Mouse (Mus musculus) cerebellum, adult 2 months (tissue): Measurements from ENCODE around the gene Cntnap5a. TPM values are rescaled to one million over a fixed set of nuclear protein-coding genes. Genes with fewer than 3 reads are reported as not detected.

Source experiments
- DNase-seq, 2 experiments: peaks; one replicate each; pipeline ENCODE4 v3.0.0; 2021
- H3K27ac ChIP-seq: fragments of 200-500 bp; 2 replicates; pipeline ENCODE4 v1.5.1; 2012; ENCODE audit warnings: low read length, control low read depth, inconsistent platforms; ENCODE audit not compliant: insufficient read depth
- H3K27me3 ChIP-seq: fragments of 200-500 bp; 2 replicates; pipeline ENCODE4 v1.6.1; 2012; ENCODE audit warnings: inconsistent platforms, mild to moderate bottlenecking, low read length, moderate library complexity; ENCODE audit not compliant: control insufficient read depth, insufficient read depth
- H3K4me1 ChIP-seq: fragments of 200-500 bp; 2 replicates; pipeline ENCODE4 v1.6.1; 2011; ENCODE audit warnings: low read length; ENCODE audit not compliant: control insufficient read depth, insufficient read depth
- H3K4me3 ChIP-seq: fragments of 200-500 bp; replicated peaks from 2 replicates; pipeline ENCODE3; 2011; ENCODE audit warnings: mild to moderate bottlenecking, low read depth, low read length, control low read depth; ENCODE audit not compliant: insufficient read depth
- CTCF ChIP-seq: fragments of 200-500 bp; IDR thresholded peaks from 2 replicates; pipeline ENCODE4 v1.5.1; 2011; ENCODE audit warnings: low read depth, mild to moderate bottlenecking, control low read depth, low read length, moderate library complexity, borderline replicate concordance; ENCODE audit not compliant: insufficient read depth
- POLR2A ChIP-seq: fragments of 200-500 bp; IDR thresholded peaks from 2 replicates; pipeline ENCODE4 v1.6.1; 2011; ENCODE audit warnings: low read length, control low read depth, borderline replicate concordance; ENCODE audit not compliant: insufficient read depth
- WGBS: fragments of 180-500 bp; shearing (Covaris S2); methylation state at CpG from one replicate; pipeline ENCODE4 v1.1.7; 2018; 5-methylcytosine and 5-hydroxymethylcytosine counted together
- polyA plus RNA-seq: library from polyadenylated mRNA; depleted of rRNA; stranded (reverse); fragments of >200 nt; gene quantifications from 2 replicates; pipeline ENCODE4 v1.2.3, GENCODE M21; 2012

Cntnap5a gene
- polyA plus RNA-seq, 1 experiment, result 4.8 TPM

GRCm38 (mm10) chr1:115964993-115965575 lies 280.5 kb downstream of the Cntnap5a start:
- 58% methylated on average over 4 of the region's 4 CpGs for WGBS
- Histone ChIP-seq H3K4me1 (no peaks in the 10 kb centered on the region), H3K27ac (no peak overlapping the region), H3K27me3 (no peaks in the 10 kb centered on the region), H3K4me3 (no peak overlapping the region)
- no peak for DNase-seq
- TF ChIP-seq CTCF (no peak), POLR2A (no peak)

GRCm38 (mm10) chr1:115990204-115990603 lies 305.6 kb downstream of the Cntnap5a start:
- no peaks in the 10 kb centered on the region for H3K4me1 ChIP-seq
- H3K27ac ChIP-seq, result no peak overlapping the region
- no peak for DNase-seq
- H3K4me3 ChIP-seq, result no peak overlapping the region
- TF ChIP-seq POLR2A (no peak), CTCF (no peak)
- H3K27me3 ChIP-seq, result no peaks in the 10 kb centered on the region
- 67% methylated on average over 1 of the region's 1 CpGs for WGBS

DNA sequence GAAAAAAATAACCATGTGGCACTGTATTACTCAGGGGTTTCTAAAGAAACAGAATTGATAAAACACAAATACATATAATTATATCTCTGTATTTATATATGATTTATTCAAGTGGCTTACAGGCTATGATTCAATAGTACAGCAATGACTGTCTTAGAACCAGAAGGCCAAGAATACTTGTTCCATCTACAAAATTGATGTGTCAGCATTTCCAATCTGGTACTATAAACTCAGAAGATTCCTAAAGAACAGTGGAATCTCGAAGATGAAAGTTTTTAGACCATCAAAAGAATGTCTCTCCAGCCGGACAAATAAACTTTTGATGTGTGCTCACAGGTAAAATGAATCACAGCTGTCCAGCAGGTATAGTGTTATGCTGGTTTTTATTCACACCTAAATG lies 331.2 kb downstream of the Cntnap5a start:
- DNase-seq, result no peak
- no peak for TF ChIP-seq POLR2A
- no peak for TF ChIP-seq CTCF
- Histone ChIP-seq H3K4me1 (no peaks in the 10 kb centered on the region), H3K27me3 (no peaks in the 10 kb centered on the region), H3K27ac (no peak overlapping the region), H3K4me3 (no peak overlapping the region)
- WGBS, result 70% methylated on average over 2 of the region's 2 CpGs

DNA sequence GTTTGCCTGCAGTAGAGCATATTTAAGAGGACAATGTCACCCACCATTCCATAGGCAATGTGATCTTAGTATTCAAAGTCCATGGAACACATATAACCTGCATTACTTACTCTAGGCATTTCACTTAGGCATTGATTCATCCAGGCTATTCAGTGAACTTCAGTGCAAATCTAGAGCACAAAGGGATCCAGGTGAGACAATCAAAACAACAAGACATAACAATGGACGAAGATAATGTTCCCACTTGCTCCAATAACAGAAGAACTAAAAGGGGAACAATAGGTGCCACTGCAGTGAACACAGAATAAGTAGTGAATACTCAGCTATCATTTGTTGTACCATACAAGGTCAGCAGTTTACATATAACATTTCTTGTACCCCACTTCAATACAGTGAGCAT lies 345.1 kb downstream of the Cntnap5a start:
- WGBS, result 100% methylated on average over 1 of the region's 1 CpGs
- Histone ChIP-seq H3K4me3 (no peak overlapping the region), H3K4me1 (no peaks in the 10 kb centered on the region), H3K27ac (no peak overlapping the region), H3K27me3 (no peaks in the 10 kb centered on the region)
- no peak for DNase-seq
- TF ChIP-seq CTCF (no peak), POLR2A (no peak)

- WGBS, result 30% methylated on average over 1 of the region's 1 CpGs
- Histone ChIP-seq H3K4me1 (no peaks in the 10 kb centered on the region), H3K27me3 (no peaks in the 10 kb centered on the region), H3K27ac (no peak overlapping the region), H3K4me3 (no peak overlapping the region)
- TF ChIP-seq POLR2A (no peak), CTCF (no peak)
- no peak for DNase-seq
Measured at GRCm38 (mm10) chr1:116035897-116036296, 351.3 kb downstream of the Cntnap5a start.

DNA sequence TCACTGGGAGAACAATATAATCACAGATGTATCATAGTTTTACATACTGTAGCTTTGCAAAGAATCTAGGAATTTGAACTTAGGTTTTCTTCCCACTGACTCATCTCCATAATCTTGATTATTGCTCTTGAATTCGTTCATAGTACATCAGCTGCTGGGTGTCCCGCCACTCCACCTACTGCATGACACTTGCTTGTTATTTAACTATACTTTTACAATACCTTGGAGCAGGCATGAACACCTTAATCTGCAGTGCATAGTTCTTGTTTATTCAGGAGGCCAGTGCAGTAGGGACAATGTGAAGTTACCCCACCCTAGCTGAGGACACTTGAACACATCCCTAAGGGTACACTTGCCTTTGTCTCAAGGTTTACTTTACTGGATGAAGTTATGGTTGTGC lies 352.3 kb downstream of the Cntnap5a start:
- no peak overlapping the region for H3K27ac ChIP-seq
- TF ChIP-seq POLR2A (no peak), CTCF (no peak)
- no peak overlapping the region for H3K4me3 ChIP-seq
- H3K4me1 ChIP-seq, result no peaks in the 10 kb centered on the region
- 88% methylated on average over 2 of the region's 2 CpGs for WGBS
- DNase-seq, result no peak
- H3K27me3 ChIP-seq, result no peaks in the 10 kb centered on the region

DNA sequence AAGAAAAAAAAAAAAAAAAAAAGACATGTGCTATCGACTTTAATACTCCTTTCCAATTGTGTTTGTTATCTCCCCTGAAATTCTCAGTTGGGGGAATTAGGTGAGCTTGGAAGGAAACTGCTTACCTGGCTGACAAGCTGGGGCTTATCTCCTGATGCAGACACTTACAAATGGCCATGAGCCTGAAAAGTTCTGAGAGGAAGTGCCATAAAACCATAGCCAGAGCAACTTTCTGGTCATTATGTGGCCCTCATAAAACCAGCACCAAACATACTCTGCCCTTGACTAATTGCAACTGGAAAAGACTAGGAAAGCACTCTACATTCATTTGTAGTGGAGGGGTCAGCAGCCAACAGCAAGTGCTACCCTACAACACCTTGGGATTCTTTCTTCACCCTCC lies 359.5 kb downstream of the Cntnap5a start:
- TF ChIP-seq POLR2A (no peak), CTCF (no peak)
- Histone ChIP-seq H3K4me3 (no peak overlapping the region), H3K27ac (no peak overlapping the region), H3K4me1 (no peaks in the 10 kb centered on the region; the same call in 1 of the 2 replicates), H3K27me3 (no peaks in the 10 kb centered on the region)
- WGBS, result 82% methylated on average over 1 of the region's 1 CpGs
- DNase-seq, result no peak

DNA sequence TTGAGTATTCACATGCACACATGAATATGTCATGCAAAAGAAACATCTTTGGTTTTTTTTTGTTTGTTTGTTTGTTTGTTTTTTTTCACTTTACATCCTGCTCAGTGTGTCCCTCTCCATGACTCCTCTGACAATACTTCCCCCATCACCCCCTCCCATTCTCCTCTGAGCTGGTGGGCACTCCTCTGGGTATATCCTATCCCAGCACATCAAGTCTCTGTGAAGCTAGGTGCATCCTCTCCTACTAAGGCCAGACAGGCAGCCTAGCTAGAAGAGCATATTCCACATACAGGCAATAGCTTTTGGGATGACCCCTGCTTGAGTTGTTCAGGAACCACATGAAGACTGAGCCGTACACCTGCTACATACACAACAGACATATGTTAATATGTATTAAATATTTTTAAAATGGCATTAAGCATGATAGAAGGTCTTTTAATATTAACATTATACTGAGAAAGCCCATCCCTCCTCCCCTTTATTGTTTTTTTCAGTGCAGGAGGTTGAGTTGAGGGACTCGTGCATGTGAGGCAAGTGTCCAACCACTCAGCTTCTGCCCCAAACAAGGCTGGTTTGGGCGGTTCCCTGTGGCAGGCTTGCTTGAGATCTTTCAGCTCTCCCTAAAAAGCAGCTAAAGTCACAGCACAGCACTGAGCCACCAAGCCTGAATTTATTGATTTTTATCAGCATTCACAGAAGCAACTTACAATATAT lies 422.6 kb downstream of the Cntnap5a start:
- WGBS, result 73% methylated on average over 3 of the region's 3 CpGs
- H3K27me3 ChIP-seq, result no peaks in the 10 kb centered on the region
- H3K4me1 ChIP-seq, result no peaks in the 10 kb centered on the region
- H3K27ac ChIP-seq, result no peak overlapping the region
- TF ChIP-seq POLR2A, result no peak
- no peak for TF ChIP-seq CTCF
- no peak for DNase-seq
- no peak overlapping the region for H3K4me3 ChIP-seq

- no peak for TF ChIP-seq POLR2A
- no peak for TF ChIP-seq CTCF
- no peak for DNase-seq
- no peak overlapping the region for H3K27ac ChIP-seq
- no peaks in the 10 kb centered on the region for H3K4me1 ChIP-seq
- H3K27me3 ChIP-seq, result no peaks in the 10 kb centered on the region
- H3K4me3 ChIP-seq, result no peak overlapping the region
Measured at GRCm38 (mm10) chr1:116107724-116108058, 423.1 kb downstream of the Cntnap5a start.
